Mouse (Mus musculus) CD4-positive helper T cell, adult 2 months (primary cell): ENCODE measurements around the gene Pgpep1l.
A peak's percentile ranks its signal among the peaks of the same experiment; 100 is the strongest.

ENCODE experiments used
- DNase-seq: peaks from one replicate; pipeline ENCODE4 v3.0.0-alpha.2; 2012; ENCODE audit warnings: low read depth, missing footprints, low spot score

The Pgpep1l gene

GRCm38 (mm10) chr7:68218879-68219278, 45.2 kb downstream of the Pgpep1l start:
- DNase-seq: no peak

- no peak for DNase-seq
These were observed 48.4 kb downstream of the Pgpep1l start for GRCm38 (mm10) chr7:68215522-68216070.

- DNase-seq: no peak
These were observed 50.2 kb downstream of the Pgpep1l start for GRCm38 (mm10) chr7:68213842-68214241.

- no peak for DNase-seq
These were observed 52.1 kb downstream of the Pgpep1l start for GRCm38 (mm10) chr7:68211883-68212282.

- DNase-seq: no peak
These were observed 53.6 kb downstream of the Pgpep1l start for GRCm38 (mm10) chr7:68210417-68210816.

DNA sequence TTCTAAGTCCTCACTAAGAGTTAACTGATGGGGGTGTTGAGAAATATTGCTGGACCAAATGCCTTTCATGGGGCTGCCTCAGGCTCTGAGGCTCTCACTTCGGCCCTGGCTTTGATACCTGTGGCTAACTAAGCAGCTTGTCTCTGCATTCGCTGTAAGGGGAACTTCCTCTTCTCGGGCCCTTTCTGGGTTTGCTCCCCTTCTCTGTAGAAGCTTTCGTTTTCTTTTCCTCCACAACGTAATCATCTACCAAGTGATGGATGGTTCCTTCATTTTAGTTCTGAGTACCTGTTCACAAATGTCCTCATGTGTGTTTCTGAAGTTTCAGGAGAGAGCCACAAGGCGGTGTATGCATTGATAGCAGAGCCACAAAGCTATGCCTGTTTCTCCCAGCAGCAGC, 55.0 kb downstream of the Pgpep1l start:
- DNase-seq: no peak

DNA sequence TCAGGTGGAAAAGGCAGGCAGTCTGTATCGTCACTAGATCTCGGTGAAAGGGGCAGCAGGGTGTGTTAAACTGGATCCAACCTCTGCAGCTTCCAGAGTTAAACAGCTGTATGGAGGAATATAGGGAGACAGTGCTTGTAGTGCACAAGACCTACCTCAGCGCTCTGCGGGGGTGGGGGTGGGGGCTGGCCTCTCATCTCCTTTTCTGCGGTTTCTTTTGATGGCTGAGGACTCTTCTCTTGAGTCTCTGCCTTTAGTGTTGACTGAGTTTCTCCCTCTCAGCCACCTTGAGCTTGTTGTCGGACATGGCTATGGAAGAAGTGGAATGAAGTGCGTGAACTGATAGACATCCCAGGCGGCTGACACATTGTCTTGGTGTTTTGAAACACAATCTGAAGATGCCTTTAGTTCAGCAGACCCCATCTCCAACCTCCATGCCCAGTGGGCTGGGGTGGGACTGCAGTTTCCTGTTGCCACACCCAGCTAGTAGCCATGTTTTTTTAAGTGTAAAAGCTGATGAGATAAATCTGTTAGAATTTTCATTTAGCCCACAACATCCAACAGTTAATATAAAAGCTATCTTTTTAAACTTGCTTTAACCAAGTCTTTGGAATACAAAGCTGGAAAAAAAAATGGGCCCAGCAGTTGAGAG, 58.1 kb downstream of the Pgpep1l start:
- DNase-seq: peak; percentile 63

GRCm38 (mm10) chr7:68199609-68200008, 64.4 kb downstream of the Pgpep1l start:
- DNase-seq: no peak

DNA sequence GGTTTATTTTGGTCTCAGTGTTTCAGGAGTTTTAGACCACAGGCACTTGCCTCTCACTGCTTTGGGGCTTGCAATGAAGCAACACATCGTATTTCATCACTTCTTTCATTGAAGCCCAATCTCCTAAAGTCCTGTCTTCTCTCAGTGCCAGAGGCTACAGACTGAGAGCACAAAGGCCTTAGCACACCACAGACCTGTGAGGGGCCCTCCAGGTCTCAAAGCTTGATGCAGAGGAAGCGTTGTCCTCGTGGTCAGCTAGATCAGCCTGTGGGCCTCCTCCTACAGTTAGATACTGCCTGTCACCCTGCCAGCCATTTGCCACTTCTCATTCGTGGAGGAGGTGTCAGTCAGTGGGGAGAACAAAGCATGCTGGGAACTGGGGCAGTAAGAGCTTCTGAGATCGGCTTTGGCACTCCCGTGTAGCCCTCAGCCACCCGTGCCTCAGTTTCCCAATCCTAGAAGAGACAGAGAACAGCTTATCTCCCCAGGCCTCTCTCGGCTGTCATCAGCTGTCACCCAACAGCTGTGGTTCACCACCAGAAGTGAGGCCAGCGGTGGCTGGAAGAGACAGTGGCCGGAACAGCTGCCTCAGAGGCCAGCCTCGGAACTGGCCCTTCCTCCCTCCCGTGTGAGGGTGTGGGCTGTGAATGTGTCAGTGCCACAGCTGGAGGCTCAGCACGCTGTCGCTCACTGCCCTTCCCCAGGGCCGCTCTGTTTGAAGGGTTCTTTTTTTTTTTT, 69.9 kb downstream of the Pgpep1l start:
- no peak for DNase-seq

- DNase-seq: peak; percentile 62
These were observed 74.2 kb downstream of the Pgpep1l start for GRCm38 (mm10) chr7:68189691-68190456.

DNA sequence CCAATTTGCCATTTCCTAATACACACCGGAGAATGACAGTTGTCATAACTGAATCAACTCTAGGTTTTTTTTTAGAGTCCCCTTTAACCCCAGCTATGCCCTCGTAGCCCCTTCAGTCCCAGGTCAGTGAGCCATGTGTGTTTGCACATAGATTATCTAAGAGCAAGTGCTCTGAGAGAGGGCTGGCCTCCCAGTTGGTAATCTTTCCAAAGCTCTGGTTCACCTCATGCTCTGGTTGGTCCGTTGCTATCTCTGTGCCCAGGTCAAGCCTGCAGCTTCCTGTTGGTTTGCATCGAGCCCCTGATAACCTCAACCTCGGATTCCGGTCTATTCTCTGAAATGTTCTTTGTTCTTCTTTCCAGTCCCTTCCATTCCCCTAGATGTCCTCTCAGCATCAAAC, 74.8 kb downstream of the Pgpep1l start:
- DNase-seq: no peak
